Comparison of ENCODE assay signal across 20 mouse cellular contexts in genomic region chr4:154568798-154569197, GRCm38 (mm10).
DNase-seq lines count a peak whose midpoint lies in the region; ATAC-seq lines count a peak whose summit lies in the region.
"Had no signal": no experiment of that assay in that cellular context is flagged by ENCODE, and none has a peak within 500 bp of the region (broad histone marks: within the 10 kb centered on the region; RNA-seq: fewer than 3 reads in every experiment).

No protein-coding gene starts in this region.

- peaks cover 50% of the 10 kb centered on the region for H3K4me1 ChIP-seq in midbrain, embryonic 12.5 days
- peaks cover 29% of the 10 kb centered on the region for H3K4me1 ChIP-seq in midbrain, embryonic 11.5 days (ENCODE audit: control insufficient read depth, insufficient read depth, low read length)
- H3K4me1 ChIP-seq in forebrain, embryonic 15.5 days: peaks cover 47% of the 10 kb centered on the region
- peaks cover 44% of the 10 kb centered on the region for H3K4me1 ChIP-seq in hindbrain, embryonic 13.5 days (replicated peaks)
- H3K4me1 ChIP-seq in neural tube, embryonic 12.5 days: peaks cover 45% of the 10 kb centered on the region
- H3K4me1 ChIP-seq: megakaryocyte, embryonic 14.5 days had no signal

- H3K9ac ChIP-seq in midbrain, embryonic 12.5 days (replicated peaks): 0 out of 2 replicates have a peak overlapping the region, but pooled peaks have one; percentile 17
- no peak overlapping the region for H3K9ac ChIP-seq in midbrain, embryonic 11.5 days (ENCODE audit: low read length)
- H3K9ac ChIP-seq in forebrain, embryonic 15.5 days (replicated peaks): 0 out of 2 replicates have a peak overlapping the region, but pooled peaks have one; percentile 5
- no peak overlapping the region for H3K9ac ChIP-seq in hindbrain, embryonic 13.5 days
- no peak overlapping the region for H3K9ac ChIP-seq in neural tube, embryonic 12.5 days
- H3K9ac ChIP-seq: embryonic facial prominence, embryonic 12.5 days; limb, embryonic 15.5 days had no signal

- no peak for DNase-seq in midbrain, embryonic 11.5 days (ENCODE audit: low spot score, missing footprints)
- DNase-seq in urinary bladder, postnatal 14 days (ENCODE audit: low spot score): no peak
- DNase-seq: adrenal gland, adult 2 months; cerebellum, adult 9-10 months; gastrocnemius, postnatal 10 days; heart, adult 11 months; layer of hippocampus, postnatal 36 days; lung, postnatal 14 days; spleen, adult 18-20 months; thymus, postnatal 25 days had no signal

- H3K4me3 ChIP-seq in midbrain, embryonic 12.5 days: no peak overlapping the region
- H3K4me3 ChIP-seq in midbrain, embryonic 11.5 days (ENCODE audit: low read depth, low read length): no peak overlapping the region
- H3K4me3 ChIP-seq in forebrain, embryonic 15.5 days: no peak overlapping the region
- H3K4me3 ChIP-seq in hindbrain, embryonic 13.5 days: no peak overlapping the region
- H3K4me3 ChIP-seq in neural tube, embryonic 12.5 days: no peak overlapping the region
- H3K4me3 ChIP-seq: embryonic facial prominence, embryonic 12.5 days; erythroblast, embryonic 14.5 days; limb, embryonic 15.5 days; megakaryocyte, embryonic 14.5 days had no signal

- no peak for ATAC-seq in midbrain, embryonic 12.5 days (ENCODE audit: low FRiP score, low read depth)
- ATAC-seq in midbrain, embryonic 11.5 days (ENCODE audit: low FRiP score): no peak
- ATAC-seq in forebrain, embryonic 15.5 days (replicated peaks): no peak
- ATAC-seq in hindbrain, embryonic 13.5 days (ENCODE audit: low FRiP score): no peak
- ATAC-seq in neural tube, embryonic 12.5 days (ENCODE audit: low FRiP score, low read depth): no peak
- no peak for ATAC-seq in megakaryocyte, adult 5-6 weeks (ENCODE audit: poor library complexity, severe bottlenecking)
- ATAC-seq: intestine, postnatal 0 days had no signal

- H3K27me3 ChIP-seq in midbrain, embryonic 12.5 days: peaks cover 74% of the 10 kb centered on the region
- no peaks in the 10 kb centered on the region; the same call in none of the 2 replicates for H3K27me3 ChIP-seq in midbrain, embryonic 11.5 days (ENCODE audit: control insufficient read depth, insufficient read depth, low read length)
- H3K27me3 ChIP-seq in forebrain, embryonic 15.5 days: no peaks in the 10 kb centered on the region
- H3K27me3 ChIP-seq in hindbrain, embryonic 13.5 days: peaks cover 57% of the 10 kb centered on the region
- no peaks in the 10 kb centered on the region; the same call in none of the 2 replicates for H3K27me3 ChIP-seq in neural tube, embryonic 12.5 days (replicated peaks)
- H3K27me3 ChIP-seq: embryonic facial prominence, embryonic 12.5 days; limb, embryonic 15.5 days had no signal

- no peaks in the 10 kb centered on the region for H3K36me3 ChIP-seq in midbrain, embryonic 12.5 days
- no peaks in the 10 kb centered on the region for H3K36me3 ChIP-seq in midbrain, embryonic 11.5 days (ENCODE audit: control insufficient read depth, insufficient read depth, low read length)
- no peaks in the 10 kb centered on the region for H3K36me3 ChIP-seq in forebrain, embryonic 15.5 days
- no peaks in the 10 kb centered on the region for H3K36me3 ChIP-seq in hindbrain, embryonic 13.5 days
- H3K36me3 ChIP-seq in neural tube, embryonic 12.5 days: no peaks in the 10 kb centered on the region
- H3K36me3 ChIP-seq: limb, embryonic 15.5 days had no signal

- H3K27ac ChIP-seq in midbrain, embryonic 12.5 days (replicated peaks): no peak overlapping the region
- no peak overlapping the region for H3K27ac ChIP-seq in midbrain, embryonic 11.5 days (ENCODE audit: low read depth, low read length)
- H3K27ac ChIP-seq in forebrain, embryonic 15.5 days (replicated peaks): peak overlapping the region; percentile 49
- peak overlapping the region; percentile 1; the same call in 1 of the 2 replicates for H3K27ac ChIP-seq in hindbrain, embryonic 13.5 days
- H3K27ac ChIP-seq in neural tube, embryonic 12.5 days: no peak overlapping the region
- H3K27ac ChIP-seq: embryonic facial prominence, embryonic 12.5 days; limb, embryonic 15.5 days had no signal

- no peaks in the 10 kb centered on the region for H3K9me3 ChIP-seq in midbrain, embryonic 12.5 days
- no peaks in the 10 kb centered on the region for H3K9me3 ChIP-seq in midbrain, embryonic 11.5 days (ENCODE audit: control insufficient read depth, low read length)
- H3K9me3 ChIP-seq in forebrain, embryonic 15.5 days: no peaks in the 10 kb centered on the region
- H3K9me3 ChIP-seq in hindbrain, embryonic 13.5 days: no peaks in the 10 kb centered on the region
- no peaks in the 10 kb centered on the region for H3K9me3 ChIP-seq in neural tube, embryonic 12.5 days
- H3K9me3 ChIP-seq: embryonic facial prominence, embryonic 12.5 days; limb, embryonic 15.5 days; megakaryocyte, embryonic 14.5 days had no signal

- no peak overlapping the region for H3K4me2 ChIP-seq in midbrain, embryonic 12.5 days (replicated peaks)
- no peak overlapping the region for H3K4me2 ChIP-seq in midbrain, embryonic 11.5 days
- H3K4me2 ChIP-seq in forebrain, embryonic 15.5 days (replicated peaks): peak overlapping the region; percentile 28
- 0 out of 2 replicates have a peak overlapping the region, but pooled peaks have one; percentile 18 for H3K4me2 ChIP-seq in hindbrain, embryonic 13.5 days
- 0 out of 2 replicates have a peak overlapping the region, but pooled peaks have one; percentile 27 for H3K4me2 ChIP-seq in neural tube, embryonic 12.5 days (replicated peaks)
- H3K4me2 ChIP-seq: limb, embryonic 15.5 days had no signal

- 50% methylated on average over 15 of the region's 15 CpGs for WGBS in midbrain, embryonic 12.5 days
- 57% methylated on average over 15 of the region's 15 CpGs for WGBS in midbrain, embryonic 11.5 days
- 21% methylated on average over 15 of the region's 15 CpGs for WGBS in forebrain, embryonic 15.5 days
- WGBS in hindbrain, embryonic 13.5 days: 24% methylated on average over 15 of the region's 15 CpGs
- WGBS in neural tube, embryonic 12.5 days: 20% methylated on average over 15 of the region's 15 CpGs

Comparison
In these comparisons a context has a peak if more than half of its experiments do, and no peak if none do; other contexts are left out.
1. H3K9ac ChIP-seq: peak in midbrain, embryonic 12.5 days (single experiment) and forebrain, embryonic 15.5 days (single experiment); none in midbrain, embryonic 11.5 days (single experiment), hindbrain, embryonic 13.5 days (single experiment) and neural tube, embryonic 12.5 days (single experiment).
2. H3K27ac ChIP-seq: peak in forebrain, embryonic 15.5 days (single experiment) and hindbrain, embryonic 13.5 days (single experiment); none in midbrain, embryonic 12.5 days (single experiment), midbrain, embryonic 11.5 days (single experiment) and neural tube, embryonic 12.5 days (single experiment).
3. H3K4me2 ChIP-seq: peak in forebrain, embryonic 15.5 days (single experiment), hindbrain, embryonic 13.5 days (single experiment) and neural tube, embryonic 12.5 days (single experiment); none in midbrain, embryonic 12.5 days (single experiment) and midbrain, embryonic 11.5 days (single experiment).